Mouse (Mus musculus): ENCODE results near the gene Gtf3c4. TPM values are rescaled to one million over a fixed set of nuclear protein-coding genes. Genes with fewer than 3 reads are reported as not detected.

Gtf3c4 gene
- polyA plus RNA-seq, 1 experiment = 5.3 TPM

DNA sequence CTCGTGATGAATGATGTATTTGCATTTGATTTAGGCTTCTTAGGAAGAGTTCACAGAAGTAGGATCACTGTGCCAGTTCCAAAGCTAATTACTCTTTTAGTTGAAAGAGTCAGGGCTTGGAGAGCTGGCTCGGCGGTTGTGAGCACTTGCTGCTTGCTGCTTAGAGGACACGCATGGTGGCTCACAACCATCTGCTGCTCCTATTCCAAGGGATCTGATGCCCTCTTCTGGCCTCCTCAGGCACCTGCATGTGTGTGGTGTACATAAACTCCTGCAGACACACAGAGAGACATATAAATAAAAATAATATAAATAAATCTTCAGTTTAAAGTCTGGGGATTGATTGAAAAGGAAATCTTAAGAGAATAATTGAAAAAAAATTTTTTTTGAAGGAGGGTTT lies 58.9 kb downstream of the Gtf3c4 start:
- Histone ChIP-seq H3K4me1 (ENCODE audit: control insufficient read depth, insufficient read depth, insufficient read length, low read length) (no peaks in the 10 kb centered on the region), H3K27ac (replicated peaks; ENCODE audit: low read depth, low read length) (no peak overlapping the region), H3K4me3 (ENCODE audit: insufficient read depth, low read depth, low read length) (no peak overlapping the region)

DNA sequence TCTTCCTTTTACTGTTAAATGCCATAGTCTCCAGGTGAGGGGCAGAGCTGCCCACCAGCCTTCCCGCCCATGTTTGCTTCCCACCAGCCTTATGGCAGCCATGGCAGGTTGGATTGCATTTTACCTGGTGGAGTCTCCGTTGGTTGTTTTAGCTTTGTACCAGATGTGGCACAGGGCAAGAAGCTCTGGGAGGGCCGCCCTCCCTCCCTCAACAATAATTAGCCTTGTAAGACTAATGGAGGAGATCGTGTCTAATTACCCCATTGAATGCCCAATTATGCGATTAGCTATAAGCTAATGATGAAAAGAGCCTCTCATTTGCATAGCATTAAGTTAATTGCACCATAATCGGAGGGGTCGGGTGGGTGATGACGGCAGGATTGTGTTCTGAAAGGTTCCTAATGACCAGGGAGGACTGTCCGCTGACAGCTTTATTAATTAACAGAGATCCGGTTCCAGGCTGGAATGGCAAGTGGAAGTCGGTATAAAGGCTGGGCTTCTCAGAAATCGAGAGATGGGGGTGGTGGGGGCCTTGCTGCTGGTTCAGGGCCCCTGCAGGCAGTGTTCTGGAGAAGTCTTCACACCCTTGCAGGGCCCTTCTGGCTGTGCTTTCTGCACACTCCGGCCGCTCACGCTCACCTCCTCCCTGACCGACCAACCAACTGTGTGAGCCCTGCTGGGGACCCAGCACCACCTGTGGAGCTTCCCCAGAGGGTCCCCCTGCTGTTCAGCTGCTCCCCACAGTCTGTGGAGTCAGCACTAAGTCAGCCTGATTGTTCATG lies 60.0 kb downstream of the Gtf3c4 start:
- Histone ChIP-seq H3K27ac (replicated peaks; ENCODE audit: low read depth, low read length) (no peak overlapping the region), H3K4me1 (ENCODE audit: control insufficient read depth, insufficient read depth, insufficient read length, low read length) (no peaks in the 10 kb centered on the region), H3K4me3 (ENCODE audit: insufficient read depth, low read depth, low read length) (no peak overlapping the region)

DNA sequence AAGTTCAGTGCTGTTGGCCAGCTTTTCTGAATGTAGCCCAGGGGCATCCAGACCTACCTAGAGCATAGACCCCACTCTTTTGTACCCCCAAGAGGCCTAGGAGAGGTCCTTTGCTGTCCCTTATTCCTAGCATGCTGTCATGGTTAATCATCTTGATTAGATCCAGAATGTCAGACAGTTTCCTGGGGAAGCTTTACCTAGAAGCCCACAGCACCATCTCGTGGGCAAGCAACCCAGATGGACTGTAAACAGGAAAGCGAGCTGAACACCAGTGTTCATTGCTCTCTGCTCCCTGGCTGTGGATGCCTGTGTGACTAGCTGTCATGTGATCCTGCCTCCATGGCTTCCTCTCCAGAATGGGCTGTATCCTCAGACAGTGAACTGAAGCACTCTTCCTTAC lies 63.4 kb downstream of the Gtf3c4 start:
- Histone ChIP-seq H3K4me1 (ENCODE audit: control insufficient read depth, insufficient read depth, insufficient read length, low read length) (no peaks in the 10 kb centered on the region), H3K27ac (replicated peaks; ENCODE audit: low read depth, low read length) (no peak overlapping the region), H3K4me3 (ENCODE audit: insufficient read depth, low read depth, low read length) (no peak overlapping the region)

DNA sequence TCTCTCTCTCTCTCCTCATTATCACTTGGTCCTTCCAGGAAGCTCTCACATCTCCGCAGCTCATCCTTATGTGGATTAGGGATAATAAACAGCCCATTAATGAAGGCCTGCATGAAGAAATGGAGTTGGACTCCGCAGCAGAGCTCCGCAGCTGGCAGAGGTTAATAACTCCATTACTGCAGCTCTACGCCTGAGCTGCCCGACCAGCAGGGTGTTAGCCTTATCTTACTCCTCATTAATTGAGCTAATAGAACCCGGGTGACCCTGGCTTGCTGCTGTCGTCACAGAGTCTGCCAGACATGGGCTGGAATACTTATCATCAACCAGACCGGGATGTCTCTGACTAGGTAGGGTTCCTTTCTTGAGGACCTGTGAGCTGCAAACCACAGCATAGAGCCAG lies 66.1 kb downstream of the Gtf3c4 start:
- H3K4me1 ChIP-seq (ENCODE audit: control insufficient read depth, insufficient read depth, insufficient read length, low read length) = no peaks in the 10 kb centered on the region; the same call in 1 of the 2 replicates
- no peak overlapping the region for H3K27ac ChIP-seq (replicated peaks; ENCODE audit: low read depth, low read length)
- H3K4me3 ChIP-seq (ENCODE audit: insufficient read depth, low read depth, low read length) = no peak overlapping the region

Other genes with a start within 250 kb of the Gtf3c4 start
- gene Gfi1b, start 218.4 kb downstream of the Gtf3c4 start, polyA plus RNA-seq (2012; ENCODE audit: insufficient read depth, insufficient read length, missing spikeins) = not detected in 2 replicates
- 5.0 TPM in 2 replicates for gene Tsc1, start 199.1 kb downstream of the Gtf3c4 start, polyA plus RNA-seq (2012; ENCODE audit: insufficient read depth, insufficient read length, missing spikeins)
- gene Spaca9, start 140.6 kb downstream of the Gtf3c4 start, polyA plus RNA-seq (2012; ENCODE audit: insufficient read depth, insufficient read length, missing spikeins) = not detected in 2 replicates
- gene Ak8, start 140.2 kb downstream of the Gtf3c4 start, polyA plus RNA-seq (2012; ENCODE audit: insufficient read depth, insufficient read length, missing spikeins) = not detected in 2 replicates
- gene Ddx31, start within 50 bp of the Gtf3c4 start, polyA plus RNA-seq (2012; ENCODE audit: insufficient read depth, insufficient read length, missing spikeins) = 0.71 and 3.3 TPM in 2 replicates
- gene Barhl1, start 76.3 kb upstream of the Gtf3c4 start, polyA plus RNA-seq (2012; ENCODE audit: insufficient read depth, insufficient read length, missing spikeins) = not detected in 2 replicates
- gene Cfap77, start 214.7 kb upstream of the Gtf3c4 start, polyA plus RNA-seq (2012; ENCODE audit: insufficient read depth, insufficient read length, missing spikeins) = not detected in 2 replicates
- 4.9 and 5.4 TPM in 2 replicates for gene Ttf1, start 219.9 kb upstream of the Gtf3c4 start, polyA plus RNA-seq (2012; ENCODE audit: insufficient read depth, insufficient read length, missing spikeins)

Measured in brown adipose tissue, adult 24 weeks (tissue).